Mouse (Mus musculus): Measurements from ENCODE around the gene Pth2r. TPM values are rescaled to one million over a fixed set of nuclear protein-coding genes. Genes with fewer than 3 reads are reported as not detected.

The Pth2r gene
- polyA plus RNA-seq, 1 experiment = not detected

- Histone ChIP-seq H3K9me3 (replicated peaks; ENCODE audit: control insufficient read depth, insufficient read depth, low read length, poor library complexity, severe bottlenecking) (peaks cover 1% of the 10 kb centered on the region; the same call in 1 of the 2 replicates), H3K4me3 (ENCODE audit: low read depth, low read length) (no peak overlapping the region), H3K4me1 (ENCODE audit: control insufficient read depth, insufficient read depth, low read length) (no peaks in the 10 kb centered on the region), H3K27me3 (ENCODE audit: control insufficient read depth, insufficient read depth, low read length, poor library complexity, severe bottlenecking) (no peaks in the 10 kb centered on the region), H3K27ac (ENCODE audit: insufficient read depth, low read length) (no peak overlapping the region), H3K9ac (ENCODE audit: low read depth, poor library complexity, severe bottlenecking) (no peak overlapping the region), H3K36me3 (ENCODE audit: control insufficient read depth, insufficient read depth, low read length, poor library complexity, severe bottlenecking) (no peaks in the 10 kb centered on the region)
- TF ChIP-seq POLR2A (IDR thresholded peaks at IDR 0.05; ENCODE audit: insufficient read depth, low read length) (no peak), EP300 (IDR thresholded peaks at IDR 0.05; ENCODE audit: insufficient read depth, low read depth, low read length) (no peak), CTCF (IDR thresholded peaks at IDR 0.05; ENCODE audit: low read depth, low read length) (no peak)
Measured at GRCm38 (mm10) chr1:65389621-65390020, 107.8 kb downstream of the Pth2r start.

- TF ChIP-seq CTCF (IDR thresholded peaks at IDR 0.05; ENCODE audit: low read depth, low read length) = no peak
- no peak for TF ChIP-seq POLR2A (IDR thresholded peaks at IDR 0.05; ENCODE audit: insufficient read depth, low read length)
- TF ChIP-seq EP300 (IDR thresholded peaks at IDR 0.05; ENCODE audit: insufficient read depth, low read depth, low read length) = no peak
- H3K9me3 ChIP-seq (replicated peaks; ENCODE audit: control insufficient read depth, insufficient read depth, low read length, poor library complexity, severe bottlenecking) = 0 out of 2 replicates have a peak, but pooled peaks cover 3% of the 10 kb centered on the region
- no peaks in the 10 kb centered on the region for H3K36me3 ChIP-seq (ENCODE audit: control insufficient read depth, insufficient read depth, low read length, poor library complexity, severe bottlenecking)
- no peak overlapping the region for H3K27ac ChIP-seq (ENCODE audit: insufficient read depth, low read length)
- H3K27me3 ChIP-seq (ENCODE audit: control insufficient read depth, insufficient read depth, low read length, poor library complexity, severe bottlenecking) = no peaks in the 10 kb centered on the region
- no peak overlapping the region for H3K9ac ChIP-seq (ENCODE audit: low read depth, poor library complexity, severe bottlenecking)
- H3K4me3 ChIP-seq (ENCODE audit: low read depth, low read length) = no peak overlapping the region
- no peaks in the 10 kb centered on the region for H3K4me1 ChIP-seq (ENCODE audit: control insufficient read depth, insufficient read depth, low read length)
Measured at GRCm38 (mm10) chr1:65407441-65407840, 125.6 kb downstream of the Pth2r start.

- Histone ChIP-seq H3K4me3 (ENCODE audit: low read depth, low read length) (no peak overlapping the region), H3K9me3 (replicated peaks; ENCODE audit: control insufficient read depth, insufficient read depth, low read length, poor library complexity, severe bottlenecking) (no peaks in the 10 kb centered on the region), H3K27me3 (ENCODE audit: control insufficient read depth, insufficient read depth, low read length, poor library complexity, severe bottlenecking) (no peaks in the 10 kb centered on the region), H3K9ac (ENCODE audit: low read depth, poor library complexity, severe bottlenecking) (no peak overlapping the region), H3K27ac (ENCODE audit: insufficient read depth, low read length) (no peak overlapping the region), H3K36me3 (ENCODE audit: control insufficient read depth, insufficient read depth, low read length, poor library complexity, severe bottlenecking) (no peaks in the 10 kb centered on the region), H3K4me1 (ENCODE audit: control insufficient read depth, insufficient read depth, low read length) (no peaks in the 10 kb centered on the region)
- no peak for TF ChIP-seq POLR2A (IDR thresholded peaks at IDR 0.05; ENCODE audit: insufficient read depth, low read length)
- TF ChIP-seq CTCF (IDR thresholded peaks at IDR 0.05; ENCODE audit: low read depth, low read length) = no peak
- no peak for TF ChIP-seq EP300 (IDR thresholded peaks at IDR 0.05; ENCODE audit: insufficient read depth, low read depth, low read length)
Measured at GRCm38 (mm10) chr1:65420909-65421308, 139.1 kb downstream of the Pth2r start.

- Histone ChIP-seq H3K36me3 (ENCODE audit: control insufficient read depth, insufficient read depth, low read length, poor library complexity, severe bottlenecking) (no peaks in the 10 kb centered on the region), H3K27ac (ENCODE audit: insufficient read depth, low read length) (no peak overlapping the region)
Measured at GRCm38 (mm10) chr1:65422501-65423010, 140.7 kb downstream of the Pth2r start.

More at GRCm38 (mm10) chr1:65422501-65423010, 140.7 kb downstream of the Pth2r start:
- TF ChIP-seq CTCF (IDR thresholded peaks at IDR 0.05; ENCODE audit: low read depth, low read length) = no peak
- no peak for TF ChIP-seq POLR2A (IDR thresholded peaks at IDR 0.05; ENCODE audit: insufficient read depth, low read length)
- TF ChIP-seq EP300 (IDR thresholded peaks at IDR 0.05; ENCODE audit: insufficient read depth, low read depth, low read length) = no peak
- Histone ChIP-seq H3K27me3 (ENCODE audit: control insufficient read depth, insufficient read depth, low read length, poor library complexity, severe bottlenecking) (no peaks in the 10 kb centered on the region), H3K9ac (ENCODE audit: low read depth, poor library complexity, severe bottlenecking) (no peak overlapping the region), H3K9me3 (replicated peaks; ENCODE audit: control insufficient read depth, insufficient read depth, low read length, poor library complexity, severe bottlenecking) (no peaks in the 10 kb centered on the region), H3K4me3 (ENCODE audit: low read depth, low read length) (no peak overlapping the region), H3K4me1 (ENCODE audit: control insufficient read depth, insufficient read depth, low read length) (no peaks in the 10 kb centered on the region)

Other genes with a start within 250 kb of the Pth2r start
- gene Akr1cl, start 249.3 kb upstream of the Pth2r start, polyA plus RNA-seq (2011; ENCODE audit: insufficient read depth, insufficient read length, low read depth, missing spikeins) = not detected in 2 replicates
- not detected in 2 replicates for gene Cryge, start 230.9 kb upstream of the Pth2r start, polyA plus RNA-seq (2011; ENCODE audit: insufficient read depth, insufficient read length, low read depth, missing spikeins)
- not detected in 2 replicates for gene Crygd, start 218.6 kb upstream of the Pth2r start, polyA plus RNA-seq (2011; ENCODE audit: insufficient read depth, insufficient read length, low read depth, missing spikeins)
- not detected in 2 replicates for gene Crygc, start 208.4 kb upstream of the Pth2r start, polyA plus RNA-seq (2011; ENCODE audit: insufficient read depth, insufficient read length, low read depth, missing spikeins)
- not detected in 2 replicates for gene Crygb, start 199.8 kb upstream of the Pth2r start, polyA plus RNA-seq (2011; ENCODE audit: insufficient read depth, insufficient read length, low read depth, missing spikeins)
- not detected in 2 replicates for gene Cryga, start 178.7 kb upstream of the Pth2r start, polyA plus RNA-seq (2011; ENCODE audit: insufficient read depth, insufficient read length, low read depth, missing spikeins)
- gene Gm28845, start 162.5 kb upstream of the Pth2r start, polyA plus RNA-seq (2011; ENCODE audit: insufficient read depth, insufficient read length, low read depth, missing spikeins) = not detected in 2 replicates
- 7.2 and 9.9 TPM in 2 replicates for gene D630023F18Rik, start 158.8 kb upstream of the Pth2r start, polyA plus RNA-seq (2011; ENCODE audit: insufficient read depth, insufficient read length, low read depth, missing spikeins)
- gene Idh1, start 95.6 kb upstream of the Pth2r start, polyA plus RNA-seq (2011; ENCODE audit: insufficient read depth, insufficient read length, low read depth, missing spikeins) = 122 and 130 TPM in 2 replicates
- gene Pikfyve, start 95.4 kb upstream of the Pth2r start, polyA plus RNA-seq (2011; ENCODE audit: insufficient read depth, insufficient read length, low read depth, missing spikeins) = 53.6 and 59.9 TPM in 2 replicates

Data from ES-Bruce4 (cell line).